Mouse (Mus musculus): ENCODE data around the gene Yif1b. TPM values are rescaled to one million over a fixed set of nuclear protein-coding genes. Genes with fewer than 3 reads are reported as not detected.

The Yif1b gene
- polyA plus RNA-seq, 1 experiment from 2014 or later = 91.8 TPM

GRCm38 (mm10) chr7:29280801-29281200, 42.7 kb downstream of the Yif1b start:
- Histone ChIP-seq H3K4me1 (replicated peaks; ENCODE audit: control insufficient read depth, insufficient read depth, low read length) (no peaks in the 10 kb centered on the region), H3K27me3 (ENCODE audit: control insufficient read depth, insufficient read depth, low read length) (peaks cover 29% of the 10 kb centered on the region), H3K4me2 (replicated peaks; ENCODE audit: low read depth, low read length) (peak overlapping the region; percentile 93), H3K4me3 (ENCODE audit: low read depth, low read length) (peak overlapping the region; percentile 56), H3K9ac (ENCODE audit: low read depth, low read length) (no peak overlapping the region), H3K9me3 (ENCODE audit: control insufficient read depth, low read length) (no peaks in the 10 kb centered on the region), H3K27ac (ENCODE audit: low read depth, low read length) (no peak overlapping the region), H3K36me3 (ENCODE audit: control insufficient read depth, insufficient read depth, low read length) (no peaks in the 10 kb centered on the region)
- no peak for DNase-seq (ENCODE audit: low spot score)
- ATAC-seq (ENCODE audit: low FRiP score) = no peak
- WGBS = 14% methylated on average over 13 of the region's 13 CpGs

- peak within 1 kb of the TSS; percentile 56 for H3K4me3 ChIP-seq (ENCODE audit: low read depth, low read length)
- peak; percentile 65; the same call in 1 of the 2 replicates for ATAC-seq (ENCODE audit: low FRiP score)
- peak within 1 kb of the TSS; percentile 93 for H3K4me2 ChIP-seq (replicated peaks; ENCODE audit: low read depth, low read length)
- H3K4me1 ChIP-seq (replicated peaks; ENCODE audit: control insufficient read depth, insufficient read depth, low read length) = no peaks in the 10 kb centered on the region
- H3K9me3 ChIP-seq (ENCODE audit: control insufficient read depth, low read length) = no peaks in the 10 kb centered on the region
- WGBS = under 1% methylated on average over 76 of the region's 80 CpGs
- H3K27me3 ChIP-seq (ENCODE audit: control insufficient read depth, insufficient read depth, low read length) = peaks cover 29% of the 10 kb centered on the region
- no peaks in the 10 kb centered on the region for H3K36me3 ChIP-seq (ENCODE audit: control insufficient read depth, insufficient read depth, low read length)
- peak; percentile 64 for DNase-seq (ENCODE audit: low spot score)
- peak within 1 kb of the TSS; percentile 69 for H3K9ac ChIP-seq (ENCODE audit: low read depth, low read length)
- no peak within 1 kb of the TSS for H3K27ac ChIP-seq (ENCODE audit: low read depth, low read length)
These were observed 43.3 kb downstream of the Yif1b start, which contains the start of gene Spint2 for GRCm38 (mm10) chr7:29281201-29282073. Gene Spint2 (minus strand): TSS chr7:29281912.

- Histone ChIP-seq H3K36me3 (ENCODE audit: control insufficient read depth, insufficient read depth, low read length) (no peaks in the 10 kb centered on the region), H3K4me2 (replicated peaks; ENCODE audit: low read depth, low read length) (peak overlapping the region; percentile 93), H3K27ac (ENCODE audit: low read depth, low read length) (no peak overlapping the region), H3K4me1 (replicated peaks; ENCODE audit: control insufficient read depth, insufficient read depth, low read length) (no peaks in the 10 kb centered on the region), H3K27me3 (ENCODE audit: control insufficient read depth, insufficient read depth, low read length) (peaks cover 29% of the 10 kb centered on the region), H3K4me3 (ENCODE audit: low read depth, low read length) (peak overlapping the region; percentile 56), H3K9ac (ENCODE audit: low read depth, low read length) (peak overlapping the region; percentile 69; the same call in 1 of the 2 replicates), H3K9me3 (ENCODE audit: control insufficient read depth, low read length) (no peaks in the 10 kb centered on the region)
- 12% methylated on average over 21 of the region's 21 CpGs for WGBS
- ATAC-seq (ENCODE audit: low FRiP score) = no peak; the same call in 1 of the 2 replicates
- peak; percentile 16 for DNase-seq (ENCODE audit: low spot score)
These were observed 44.0 kb downstream of the Yif1b start for GRCm38 (mm10) chr7:29282074-29282554.

- H3K27ac ChIP-seq (ENCODE audit: low read depth, low read length) = no peak overlapping the region
- H3K9ac ChIP-seq (ENCODE audit: low read depth, low read length) = no peak overlapping the region
- DNase-seq (ENCODE audit: low spot score) (no peak), ATAC-seq (ENCODE audit: low FRiP score) (no peak)
- no peaks in the 10 kb centered on the region for H3K36me3 ChIP-seq (ENCODE audit: control insufficient read depth, insufficient read depth, low read length)
- H3K4me3 ChIP-seq (ENCODE audit: low read depth, low read length) = no peak overlapping the region
- peaks cover 29% of the 10 kb centered on the region for H3K27me3 ChIP-seq (ENCODE audit: control insufficient read depth, insufficient read depth, low read length)
- no peaks in the 10 kb centered on the region for H3K4me1 ChIP-seq (replicated peaks; ENCODE audit: control insufficient read depth, insufficient read depth, low read length)
- no peaks in the 10 kb centered on the region for H3K9me3 ChIP-seq (ENCODE audit: control insufficient read depth, low read length)
- no peak overlapping the region for H3K4me2 ChIP-seq (replicated peaks; ENCODE audit: low read depth, low read length)
- 84% methylated on average over 4 of the region's 4 CpGs for WGBS
These were observed 45.7 kb downstream of the Yif1b start for GRCm38 (mm10) chr7:29283876-29284275.

GRCm38 (mm10) chr7:29284523-29284922, 46.4 kb downstream of the Yif1b start:
- ATAC-seq (ENCODE audit: low FRiP score) = no peak
- Histone ChIP-seq H3K4me1 (replicated peaks; ENCODE audit: control insufficient read depth, insufficient read depth, low read length) (no peaks in the 10 kb centered on the region), H3K9ac (ENCODE audit: low read depth, low read length) (no peak overlapping the region), H3K4me3 (ENCODE audit: low read depth, low read length) (no peak overlapping the region), H3K36me3 (ENCODE audit: control insufficient read depth, insufficient read depth, low read length) (no peaks in the 10 kb centered on the region), H3K27me3 (ENCODE audit: control insufficient read depth, insufficient read depth, low read length) (peaks cover 29% of the 10 kb centered on the region), H3K9me3 (ENCODE audit: control insufficient read depth, low read length) (no peaks in the 10 kb centered on the region), H3K4me2 (replicated peaks; ENCODE audit: low read depth, low read length) (no peak overlapping the region), H3K27ac (ENCODE audit: low read depth, low read length) (no peak overlapping the region)
- no peak for DNase-seq (ENCODE audit: low spot score)
- WGBS = 92% methylated on average over 6 of the region's 6 CpGs

GRCm38 (mm10) chr7:29287481-29287880, 49.4 kb downstream of the Yif1b start:
- Histone ChIP-seq H3K9me3 (ENCODE audit: control insufficient read depth, low read length) (no peaks in the 10 kb centered on the region), H3K4me3 (ENCODE audit: low read depth, low read length) (no peak overlapping the region), H3K9ac (ENCODE audit: low read depth, low read length) (no peak overlapping the region), H3K27me3 (ENCODE audit: control insufficient read depth, insufficient read depth, low read length) (peaks cover 4% of the 10 kb centered on the region), H3K4me1 (replicated peaks; ENCODE audit: control insufficient read depth, insufficient read depth, low read length) (peaks cover 7% of the 10 kb centered on the region), H3K36me3 (ENCODE audit: control insufficient read depth, insufficient read depth, low read length) (no peaks in the 10 kb centered on the region), H3K27ac (ENCODE audit: low read depth, low read length) (no peak overlapping the region), H3K4me2 (replicated peaks; ENCODE audit: low read depth, low read length) (no peak overlapping the region)
- WGBS = 84% methylated on average over 7 of the region's 7 CpGs
- DNase-seq (ENCODE audit: low spot score) = no peak
- no peak for ATAC-seq (ENCODE audit: low FRiP score)

GRCm38 (mm10) chr7:29288079-29288478, 50.0 kb downstream of the Yif1b start:
- no peak for DNase-seq (ENCODE audit: low spot score)
- Histone ChIP-seq H3K4me3 (ENCODE audit: low read depth, low read length) (no peak overlapping the region), H3K9ac (ENCODE audit: low read depth, low read length) (no peak overlapping the region), H3K4me1 (replicated peaks; ENCODE audit: control insufficient read depth, insufficient read depth, low read length) (peaks cover 13% of the 10 kb centered on the region), H3K9me3 (ENCODE audit: control insufficient read depth, low read length) (no peaks in the 10 kb centered on the region), H3K36me3 (ENCODE audit: control insufficient read depth, insufficient read depth, low read length) (no peaks in the 10 kb centered on the region), H3K27me3 (ENCODE audit: control insufficient read depth, insufficient read depth, low read length) (no peaks in the 10 kb centered on the region; the same call in 1 of the 2 replicates), H3K4me2 (replicated peaks; ENCODE audit: low read depth, low read length) (no peak overlapping the region), H3K27ac (ENCODE audit: low read depth, low read length) (no peak overlapping the region)
- WGBS = 87% methylated on average over 2 of the region's 2 CpGs
- no peak for ATAC-seq (ENCODE audit: low FRiP score)

GRCm38 (mm10) chr7:29288942-29289638, 51.0 kb downstream of the Yif1b start, which contains the start of gene Ppp1r14a:
Gene Ppp1r14a (plus strand): TSS chr7:29289308.
- Histone ChIP-seq H3K27ac (ENCODE audit: low read depth, low read length) (peak within 1 kb of the TSS; percentile 58), H3K4me2 (replicated peaks; ENCODE audit: low read depth, low read length) (peak within 1 kb of the TSS; percentile 83), H3K9ac (ENCODE audit: low read depth, low read length) (peak within 1 kb of the TSS; percentile 52), H3K36me3 (ENCODE audit: control insufficient read depth, insufficient read depth, low read length) (no peaks in the 10 kb centered on the region), H3K4me3 (ENCODE audit: low read depth, low read length) (peak within 1 kb of the TSS; percentile 51), H3K27me3 (ENCODE audit: control insufficient read depth, insufficient read depth, low read length) (no peaks in the 10 kb centered on the region), H3K4me1 (replicated peaks; ENCODE audit: control insufficient read depth, insufficient read depth, low read length) (peaks cover 19% of the 10 kb centered on the region), H3K9me3 (ENCODE audit: control insufficient read depth, low read length) (no peaks in the 10 kb centered on the region)
- WGBS = under 1% methylated on average over 58 of the region's 59 CpGs
- DNase-seq (ENCODE audit: low spot score) = peak; percentile 91
- peak; percentile 21; the same call in 1 of the 2 replicates for ATAC-seq (ENCODE audit: low FRiP score)

Measured in hindbrain, embryonic 11.5 days (tissue).